Mouse (Mus musculus) limb, embryonic 10.5 days (tissue): ENCODE results near the gene Snx11. TPM values are rescaled to one million over a fixed set of nuclear protein-coding genes. Genes with fewer than 3 reads are reported as not detected.
A peak's percentile ranks its signal among the peaks of the same experiment; 100 is the strongest.

Source experiments
- DNase-seq: peaks from one replicate; pipeline ENCODE4 v3.0.0-alpha.2; 2017; ENCODE audit warnings: low spot score
- H3K27ac ChIP-seq: fragments of 300-500 bp; sonication (generic); 2 replicates; pipeline ENCODE4 v1.5.1; 2016; ENCODE audit warnings: mild to moderate bottlenecking
- H3K27me3 ChIP-seq: fragments of 300-500 bp; sonication (generic); 2 replicates; pipeline ENCODE4 v1.6.1; 2016; ENCODE audit warnings: low read depth, mild to moderate bottlenecking; ENCODE audit not compliant: poor library complexity, severe bottlenecking
- H3K36me3 ChIP-seq: fragments of 300-500 bp; sonication (generic); 2 replicates; pipeline ENCODE4 v1.6.1; 2016; ENCODE audit warnings: mild to moderate bottlenecking, moderate library complexity
- H3K4me1 ChIP-seq: fragments of 300-500 bp; sonication (generic); 2 replicates; pipeline ENCODE4 v1.6.1; 2016
- H3K4me3 ChIP-seq: fragments of 300-500 bp; sonication (generic); 2 replicates; pipeline ENCODE4 v1.5.1; 2016; ENCODE audit warnings: mild to moderate bottlenecking, moderate library complexity
- H3K9me3 ChIP-seq: fragments of 300-500 bp; sonication (generic); replicated peaks from 2 replicates; pipeline ENCODE4 v1.6.1; 2016; ENCODE audit warnings: mild to moderate bottlenecking
- whole genome bisulfite sequencing: fragments of 180-500 bp; shearing (Covaris S2); methylation state at CpG from one replicate; pipeline ENCODE4 v1.1.7; 2016; 5-methylcytosine and 5-hydroxymethylcytosine counted together
- polyA plus RNA-seq: library from polyadenylated mRNA; unstranded; fragments of >200 nt; fragmentation: Nextera tagmentation; extraction: Ambion mirVana; gene quantifications from 2 replicates; pipeline ENCODE4 v1.2.1, GENCODE M21; 2016

Gene Snx11
- 21.4 and 22.0 TPM in 2 replicates for polyA plus RNA-seq

GRCm38 (mm10) chr11:96776968-96777962 lies at the start of gene Snx11:
Gene Snx11 (minus strand): TSS chr11:96777559.
- WGBS, result 1% methylated on average over 59 of the region's 59 CpGs
- Histone ChIP-seq H3K27me3 (no peaks in the 10 kb centered on the region), H3K4me1 (peaks cover 26% of the 10 kb centered on the region), H3K9me3 (no peaks in the 10 kb centered on the region), H3K27ac (peak within 1 kb of the TSS; percentile 82), H3K36me3 (peaks cover 19% of the 10 kb centered on the region), H3K4me3 (peak within 1 kb of the TSS; percentile 76)
- peak; percentile 99 for DNase-seq

- WGBS, result 78% methylated on average over 2 of the region's 2 CpGs
- peaks cover 74% of the 10 kb centered on the region for H3K4me1 ChIP-seq
Measured at GRCm38 (mm10) chr11:96826481-96826880, 49.1 kb upstream of the Snx11 start.

GRCm38 (mm10) chr11:96824783-96825495 lies 47.6 kb upstream of the Snx11 start:
- Histone ChIP-seq H3K27ac (peak overlapping the region; percentile 34; the same call in 1 of the 2 replicates), H3K36me3 (peaks cover 78% of the 10 kb centered on the region)
- DNase-seq, result no peak

More at GRCm38 (mm10) chr11:96826481-96826880, 49.1 kb upstream of the Snx11 start:
- peaks cover 63% of the 10 kb centered on the region for H3K36me3 ChIP-seq
- H3K27ac ChIP-seq, result no peak overlapping the region
- no peaks in the 10 kb centered on the region for H3K9me3 ChIP-seq
- no peaks in the 10 kb centered on the region for H3K27me3 ChIP-seq
- peak overlapping the region; percentile 9; the same call in 1 of the 2 replicates for H3K4me3 ChIP-seq
- no peak for DNase-seq

GRCm38 (mm10) chr11:96823880-96824782 lies 46.8 kb upstream of the Snx11 start:
- no peaks in the 10 kb centered on the region for H3K27me3 ChIP-seq
- H3K4me1 ChIP-seq, result peaks cover 68% of the 10 kb centered on the region
- peaks cover 86% of the 10 kb centered on the region for H3K36me3 ChIP-seq
- H3K9me3 ChIP-seq, result no peaks in the 10 kb centered on the region
- H3K27ac ChIP-seq, result peak overlapping the region; percentile 84
- peak; percentile 93 for DNase-seq
- WGBS, result 2% methylated on average over 25 of the region's 26 CpGs
- H3K4me3 ChIP-seq, result peak overlapping the region; percentile 64

More at GRCm38 (mm10) chr11:96824783-96825495, 47.6 kb upstream of the Snx11 start:
- Histone ChIP-seq H3K4me3 (peak overlapping the region; percentile 64), H3K27me3 (no peaks in the 10 kb centered on the region), H3K4me1 (peaks cover 68% of the 10 kb centered on the region), H3K9me3 (no peaks in the 10 kb centered on the region)
- WGBS, result 41% methylated on average over 7 of the region's 7 CpGs

- Histone ChIP-seq H3K27ac (peak overlapping the region; percentile 84), H3K36me3 (peaks cover 93% of the 10 kb centered on the region), H3K9me3 (no peaks in the 10 kb centered on the region), H3K4me1 (peaks cover 62% of the 10 kb centered on the region), H3K4me3 (peak overlapping the region; percentile 64), H3K27me3 (no peaks in the 10 kb centered on the region)
- 9% methylated on average over 13 of the region's 13 CpGs for WGBS
- DNase-seq, result no peak
Measured at GRCm38 (mm10) chr11:96823471-96823837, 46.1 kb upstream of the Snx11 start.

GRCm38 (mm10) chr11:96822675-96823470 lies 45.5 kb upstream of the Snx11 start:
- no peak for DNase-seq
- Histone ChIP-seq H3K4me1 (peaks cover 56% of the 10 kb centered on the region), H3K27me3 (no peaks in the 10 kb centered on the region), H3K9me3 (no peaks in the 10 kb centered on the region), H3K36me3 (peaks cover 95% of the 10 kb centered on the region), H3K4me3 (peak overlapping the region; percentile 64), H3K27ac (peak overlapping the region; percentile 84)
- WGBS, result 52% methylated on average over 4 of the region's 4 CpGs

- Histone ChIP-seq H3K27ac (no peak overlapping the region), H3K4me3 (no peak overlapping the region), H3K9me3 (no peaks in the 10 kb centered on the region), H3K36me3 (peaks cover 95% of the 10 kb centered on the region), H3K27me3 (no peaks in the 10 kb centered on the region), H3K4me1 (peaks cover 47% of the 10 kb centered on the region)
- no peak for DNase-seq
- 90% methylated on average over 10 of the region's 10 CpGs for WGBS
Measured at GRCm38 (mm10) chr11:96821956-96822355, 44.6 kb upstream of the Snx11 start.

GRCm38 (mm10) chr11:96818128-96818710 lies 40.9 kb upstream of the Snx11 start:
- no peak overlapping the region for H3K27ac ChIP-seq
- no peak for DNase-seq

GRCm38 (mm10) chr11:96816979-96817378 lies 39.6 kb upstream of the Snx11 start:
- no peak for DNase-seq
- Histone ChIP-seq H3K9me3 (no peaks in the 10 kb centered on the region), H3K4me3 (no peak overlapping the region), H3K27me3 (no peaks in the 10 kb centered on the region), H3K36me3 (peaks cover 97% of the 10 kb centered on the region), H3K27ac (no peak overlapping the region), H3K4me1 (no peaks in the 10 kb centered on the region)
- 93% methylated on average over 5 of the region's 5 CpGs for WGBS

More at GRCm38 (mm10) chr11:96818128-96818710, 40.9 kb upstream of the Snx11 start:
- Histone ChIP-seq H3K4me3 (no peak overlapping the region), H3K36me3 (peaks cover 97% of the 10 kb centered on the region), H3K27me3 (no peaks in the 10 kb centered on the region), H3K9me3 (no peaks in the 10 kb centered on the region), H3K4me1 (peaks cover 9% of the 10 kb centered on the region)
- 92% methylated on average over 8 of the region's 8 CpGs for WGBS

GRCm38 (mm10) chr11:96816494-96816893 lies 39.1 kb upstream of the Snx11 start:
- no peak overlapping the region for H3K4me3 ChIP-seq
- H3K27me3 ChIP-seq, result no peaks in the 10 kb centered on the region
- 92% methylated on average over 1 of the region's 1 CpGs for WGBS
- no peak overlapping the region for H3K27ac ChIP-seq
- H3K36me3 ChIP-seq, result peaks cover 97% of the 10 kb centered on the region
- no peaks in the 10 kb centered on the region for H3K9me3 ChIP-seq
- no peaks in the 10 kb centered on the region for H3K4me1 ChIP-seq
- DNase-seq, result no peak

GRCm38 (mm10) chr11:96815895-96816294 lies 38.5 kb upstream of the Snx11 start:
- H3K9me3 ChIP-seq, result no peaks in the 10 kb centered on the region
- 92% methylated on average over 2 of the region's 2 CpGs for WGBS
- no peaks in the 10 kb centered on the region for H3K27me3 ChIP-seq
- no peak overlapping the region for H3K27ac ChIP-seq
- H3K36me3 ChIP-seq, result peaks cover 97% of the 10 kb centered on the region
- H3K4me3 ChIP-seq, result no peak overlapping the region
- no peak for DNase-seq
- no peaks in the 10 kb centered on the region for H3K4me1 ChIP-seq
